Mouse (Mus musculus) kidney, postnatal 10 days (tissue): Measurements from ENCODE around the gene Myh7.
A peak's percentile ranks its signal among the peaks of the same experiment; 100 is the strongest.
"Not testable (repeated sequence)": the region's sequence is repeated elsewhere in the genome, so short reads cannot be mapped to it uniquely, and the experiment has no call there.

Experiments
- DNase-seq: peaks from one replicate; pipeline ENCODE4 v3.0.0; 2021; ENCODE audit warnings: mixed read lengths

The Myh7 gene

DNA sequence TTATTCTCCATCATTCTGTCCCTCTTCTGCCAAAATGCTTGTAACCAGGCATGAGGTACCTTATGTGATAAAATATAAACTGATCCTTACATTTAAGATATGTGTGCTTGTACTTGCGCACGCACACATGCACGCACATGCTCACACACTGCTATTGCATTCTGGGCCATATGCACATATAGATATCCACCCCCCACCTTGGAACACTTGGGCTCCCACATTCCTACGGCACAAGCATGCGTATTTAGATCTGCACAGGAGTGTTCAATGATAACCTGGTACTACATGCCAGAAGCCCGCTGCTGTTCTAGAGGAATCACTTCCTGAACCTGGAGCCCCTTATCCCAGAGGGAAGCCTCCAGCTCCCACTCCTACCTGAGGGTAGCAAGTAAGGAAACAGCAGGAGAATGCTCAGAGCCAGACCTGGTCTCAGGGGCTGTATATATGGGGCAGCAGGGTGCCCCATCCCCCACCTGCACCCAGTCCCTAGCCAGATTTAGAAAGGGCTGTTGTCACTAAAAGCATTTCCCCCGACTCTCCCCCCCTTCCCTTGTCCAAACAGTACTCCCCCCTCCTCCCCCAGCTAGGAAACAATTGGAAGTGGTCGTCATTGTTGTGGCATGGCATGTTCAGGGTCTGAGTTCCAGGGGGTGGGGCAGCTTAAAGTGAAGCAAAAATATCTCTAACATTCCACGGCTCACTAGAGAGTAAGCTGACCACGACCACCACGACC is at the start of gene Myh7:
Gene Myh7 (minus strand): TSS at position 491 of the 733 bp plus-strand sequence.
- no peak for DNase-seq

DNA sequence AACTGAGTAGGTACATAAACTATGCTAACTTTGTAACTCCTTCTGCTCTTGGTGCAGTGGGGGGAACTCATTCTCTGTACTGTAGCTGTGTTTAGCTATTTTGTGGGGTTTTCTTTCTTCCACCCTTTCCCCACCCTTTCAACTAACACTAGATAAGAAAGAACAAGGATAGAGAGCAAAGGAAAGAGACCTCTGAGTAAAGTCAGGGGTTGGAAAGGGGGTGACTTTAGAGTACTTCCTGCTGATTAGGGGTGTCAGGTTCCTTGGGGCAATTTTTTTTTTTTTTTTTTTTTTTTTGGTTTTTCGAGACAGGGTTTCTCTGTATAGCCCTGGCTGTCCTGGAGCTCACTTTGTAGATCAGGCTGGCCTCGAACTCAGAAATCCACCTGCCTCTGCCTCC is 49.3 kb upstream of the Myh7 start:
- not testable (repeated sequence) for DNase-seq

DNA sequence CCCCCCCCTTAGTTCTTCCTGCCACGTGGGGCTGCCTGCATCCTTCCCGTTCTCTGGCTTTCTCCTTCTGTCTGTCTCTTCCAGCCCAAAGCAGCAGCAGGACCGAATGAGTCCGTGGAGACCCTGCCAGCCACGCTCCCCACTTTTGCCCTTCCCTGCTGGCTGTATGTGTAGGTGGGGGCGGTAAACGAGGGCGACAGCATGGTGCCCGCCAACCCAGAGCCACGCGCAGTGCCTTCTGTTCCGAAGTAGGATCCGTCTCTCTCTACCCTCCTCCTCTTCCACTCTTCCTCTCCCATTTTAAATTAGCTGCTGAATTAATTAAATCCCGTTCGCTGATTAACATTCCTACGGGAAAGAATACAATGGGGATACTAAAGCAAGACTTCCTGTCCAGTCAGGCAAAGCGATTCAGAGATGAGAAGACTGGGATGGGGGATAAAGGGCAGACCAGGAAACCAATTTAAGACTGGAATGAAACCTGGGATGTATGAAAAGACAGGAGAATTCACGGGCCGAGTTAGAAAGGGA is 38.3 kb upstream of the Myh7 start:
- DNase-seq: no peak

DNA sequence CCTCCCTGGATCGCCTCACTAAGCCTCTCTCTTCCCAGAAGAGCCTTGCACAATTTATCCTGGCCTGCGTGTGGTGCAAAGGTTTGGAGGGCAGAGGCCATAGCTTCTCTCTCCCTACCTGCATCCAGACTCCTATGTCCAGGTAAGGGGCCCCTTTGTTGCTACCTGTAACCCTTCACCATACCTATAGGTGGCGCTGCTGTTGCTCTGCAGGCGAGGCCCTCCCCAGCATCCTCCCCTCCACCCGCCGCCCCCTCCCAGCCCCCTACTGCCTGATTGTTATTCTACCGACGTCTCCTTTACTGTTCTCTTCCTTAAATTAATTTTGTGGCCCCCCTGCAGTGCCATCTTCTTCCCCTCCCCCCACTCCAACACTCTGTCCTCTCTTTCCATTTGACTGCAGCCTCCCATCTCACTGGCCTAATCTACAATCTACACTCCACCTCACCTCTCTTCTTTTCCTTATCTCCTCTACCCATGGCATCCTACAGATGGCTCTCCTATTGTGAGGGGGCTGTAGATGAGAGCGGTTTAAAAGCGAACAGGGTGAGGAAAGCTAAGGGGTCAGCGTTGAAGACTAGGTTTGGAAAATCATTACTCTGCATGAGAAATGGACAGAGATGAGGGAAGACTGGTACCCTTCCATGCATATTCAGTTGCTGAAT is 34.7 kb upstream of the Myh7 start:
- DNase-seq: peak; percentile 33

DNA sequence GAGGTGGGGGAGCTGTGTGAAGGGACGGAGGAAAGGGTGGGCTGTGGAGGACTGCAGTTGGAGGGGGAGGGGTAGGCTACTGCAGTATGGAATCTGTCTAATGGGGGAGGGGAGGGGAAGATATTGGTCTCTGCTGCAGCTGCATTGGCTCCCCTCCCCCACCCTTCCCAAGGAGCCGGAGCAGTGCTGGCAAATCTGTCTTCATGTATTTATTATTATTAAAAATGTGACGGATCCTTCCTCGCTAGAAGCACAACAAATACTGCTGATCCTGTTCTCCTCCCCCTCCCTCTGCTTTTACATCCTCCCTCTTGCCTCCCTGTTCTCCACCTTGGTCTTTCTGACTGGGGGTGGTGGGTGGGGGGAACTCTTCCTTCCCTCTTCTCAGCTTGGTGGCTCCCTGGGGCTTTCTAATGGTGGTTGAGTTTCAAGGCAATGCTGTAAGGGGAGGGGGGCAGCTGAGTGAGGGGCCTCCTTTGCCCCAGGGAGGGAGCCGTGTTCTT is 34.0 kb upstream of the Myh7 start:
- peak; percentile 26 for DNase-seq

DNA sequence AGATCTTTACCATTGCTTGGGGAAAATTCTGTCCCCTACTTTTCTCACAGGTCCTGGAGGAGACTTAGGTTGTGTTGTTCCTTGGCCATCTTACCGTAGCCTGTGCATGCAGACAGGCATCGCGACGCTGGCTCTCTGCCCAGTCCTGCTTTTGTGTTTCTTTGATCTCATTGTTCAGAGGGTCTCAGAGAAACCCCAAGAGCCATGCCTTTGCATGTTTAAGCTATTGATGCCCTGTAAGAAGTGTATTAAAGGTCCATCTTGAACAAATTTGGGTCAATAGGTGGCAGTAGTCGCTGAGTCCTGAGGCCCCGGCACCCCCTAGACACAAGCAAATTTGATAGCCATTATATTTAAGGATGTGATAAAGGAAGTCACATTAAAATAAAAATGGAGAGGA is 33.2 kb upstream of the Myh7 start:
- DNase-seq: peak; percentile 16

DNA sequence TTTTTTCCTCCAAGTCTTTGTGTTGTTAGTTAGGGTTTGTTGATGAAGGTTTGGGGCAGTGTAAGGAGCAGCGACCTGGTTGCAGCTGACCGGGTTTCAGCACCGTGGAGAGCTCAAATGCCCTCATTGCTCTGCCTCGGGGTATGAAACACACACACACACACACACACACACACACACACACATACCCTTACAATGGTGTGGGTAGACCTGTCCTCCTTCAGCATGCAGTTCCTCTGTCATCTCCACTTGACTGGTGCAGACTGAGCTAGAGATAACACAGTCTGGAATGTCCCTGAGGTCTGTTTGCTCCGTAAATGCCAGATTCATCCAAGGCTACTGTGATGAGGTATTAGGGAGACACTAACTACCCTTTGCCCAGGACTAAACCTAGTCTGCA is 32.8 kb upstream of the Myh7 start:
- peak; percentile 75 for DNase-seq

DNA sequence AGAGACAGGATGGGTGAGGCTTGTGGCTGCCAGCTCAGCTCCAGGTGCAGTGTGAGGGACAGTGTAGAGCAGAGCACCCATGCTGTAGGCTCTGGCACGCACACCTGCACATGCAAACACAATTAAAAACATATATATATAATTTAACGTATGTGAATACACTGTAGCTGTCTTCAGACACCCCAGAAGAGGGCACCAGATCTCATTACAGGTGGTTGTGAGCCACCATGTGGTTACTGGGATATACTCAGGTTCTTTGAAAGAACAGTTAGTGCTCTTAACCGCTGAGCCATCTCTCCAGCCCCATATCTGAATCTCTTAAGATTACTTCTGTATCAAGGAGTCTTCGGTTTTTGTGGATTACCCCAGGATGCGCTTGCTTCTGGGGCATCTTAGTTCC is 31.1 kb upstream of the Myh7 start:
- no peak for DNase-seq

DNA sequence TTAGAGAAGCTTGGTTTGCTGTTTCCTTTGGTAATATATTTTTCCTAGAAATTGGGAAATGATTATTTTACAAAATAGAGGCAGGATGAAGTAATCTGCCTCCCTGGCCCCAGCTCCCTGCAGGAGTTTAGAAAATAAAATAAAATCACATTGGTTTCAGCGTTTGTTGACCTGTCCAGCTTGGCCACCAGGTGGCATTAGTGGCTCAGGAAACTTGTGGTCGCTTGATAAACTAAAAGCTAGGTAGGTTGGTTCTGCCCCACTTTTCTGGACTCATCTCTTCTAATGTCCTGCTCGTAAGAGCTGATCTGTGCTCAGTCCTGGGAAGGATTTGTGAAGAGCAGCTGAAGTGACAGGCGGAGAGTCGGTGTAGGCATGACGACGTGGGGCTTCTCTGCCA is 29.8 kb upstream of the Myh7 start:
- DNase-seq: peak; percentile 78

DNA sequence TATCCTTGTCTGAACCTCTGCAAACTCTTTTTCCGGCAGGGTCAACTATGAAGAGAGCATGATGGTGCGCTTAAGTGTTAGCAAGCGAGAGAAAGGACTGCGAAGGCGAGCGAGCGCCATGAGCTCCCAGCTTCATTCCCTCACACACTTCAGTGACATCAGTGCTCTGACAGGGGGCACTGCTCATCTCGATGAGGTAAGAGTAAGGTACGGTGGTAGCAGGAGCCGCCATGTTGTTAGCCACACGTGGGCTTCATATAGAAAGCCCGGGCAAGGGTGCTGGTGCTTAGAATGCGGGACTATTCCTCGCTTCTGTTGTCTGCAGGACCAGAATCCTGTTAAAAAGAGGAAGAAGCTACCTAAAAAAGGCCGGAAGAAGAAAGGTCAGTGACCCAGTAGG is 28.6 kb upstream of the Myh7 start:
- DNase-seq: no peak

DNA sequence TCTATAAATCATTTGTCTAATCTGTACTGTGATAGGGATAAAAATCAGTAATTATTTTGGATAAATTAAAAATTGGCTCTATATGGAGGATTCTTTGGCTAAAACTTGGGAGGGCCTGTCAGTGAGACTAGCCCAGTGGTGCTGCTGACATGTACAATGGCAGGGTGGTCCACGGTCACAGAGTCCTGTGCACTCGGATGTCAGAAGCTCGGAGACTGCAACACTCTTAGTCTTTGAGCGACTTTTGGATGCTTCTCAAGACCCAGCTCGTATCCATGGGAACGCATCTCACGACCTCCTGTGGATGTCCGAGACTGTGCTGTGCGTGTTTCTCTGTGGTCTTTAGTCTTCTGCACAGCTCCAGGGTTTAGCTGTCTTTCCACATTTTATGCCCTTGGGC is 26.0 kb upstream of the Myh7 start:
- no peak for DNase-seq

DNA sequence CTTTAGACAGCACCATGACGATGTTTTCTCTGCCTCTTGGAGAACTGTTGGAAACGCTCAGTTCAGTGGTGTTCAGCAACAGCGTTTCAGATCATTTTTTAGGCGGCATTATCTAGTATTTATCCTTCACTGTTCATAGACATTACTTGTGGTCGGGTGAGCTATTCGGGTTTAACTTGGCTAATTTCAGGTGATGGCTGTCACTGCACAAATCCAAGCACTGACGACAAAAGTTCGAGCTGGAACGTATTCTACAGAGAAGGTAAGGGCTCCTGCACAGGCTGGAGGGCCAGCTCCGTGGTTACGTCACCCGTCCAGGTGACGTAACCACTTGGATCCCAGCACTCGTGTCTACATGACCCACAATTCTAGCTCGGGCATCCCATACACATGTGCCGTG is 22.4 kb upstream of the Myh7 start:
- no peak for DNase-seq

DNA sequence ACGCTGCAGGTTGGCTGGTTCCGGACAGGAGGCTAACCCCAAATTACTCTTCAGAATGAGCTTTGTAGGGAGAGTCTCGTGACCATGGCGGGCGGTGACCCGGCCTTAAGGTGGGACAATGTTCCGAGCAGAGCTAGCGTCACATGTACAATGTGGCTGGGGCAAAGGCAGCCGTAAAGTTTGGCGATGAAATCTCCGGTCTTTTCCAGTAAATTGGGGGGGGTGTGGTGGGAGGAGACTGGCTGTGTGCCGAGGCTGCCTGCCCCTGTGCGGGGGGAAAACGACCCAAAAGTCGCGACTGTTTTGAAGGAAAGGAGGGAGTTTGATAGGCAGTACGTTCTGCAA is 21.3 kb upstream of the Myh7 start:
- DNase-seq: peak; percentile 42

DNA sequence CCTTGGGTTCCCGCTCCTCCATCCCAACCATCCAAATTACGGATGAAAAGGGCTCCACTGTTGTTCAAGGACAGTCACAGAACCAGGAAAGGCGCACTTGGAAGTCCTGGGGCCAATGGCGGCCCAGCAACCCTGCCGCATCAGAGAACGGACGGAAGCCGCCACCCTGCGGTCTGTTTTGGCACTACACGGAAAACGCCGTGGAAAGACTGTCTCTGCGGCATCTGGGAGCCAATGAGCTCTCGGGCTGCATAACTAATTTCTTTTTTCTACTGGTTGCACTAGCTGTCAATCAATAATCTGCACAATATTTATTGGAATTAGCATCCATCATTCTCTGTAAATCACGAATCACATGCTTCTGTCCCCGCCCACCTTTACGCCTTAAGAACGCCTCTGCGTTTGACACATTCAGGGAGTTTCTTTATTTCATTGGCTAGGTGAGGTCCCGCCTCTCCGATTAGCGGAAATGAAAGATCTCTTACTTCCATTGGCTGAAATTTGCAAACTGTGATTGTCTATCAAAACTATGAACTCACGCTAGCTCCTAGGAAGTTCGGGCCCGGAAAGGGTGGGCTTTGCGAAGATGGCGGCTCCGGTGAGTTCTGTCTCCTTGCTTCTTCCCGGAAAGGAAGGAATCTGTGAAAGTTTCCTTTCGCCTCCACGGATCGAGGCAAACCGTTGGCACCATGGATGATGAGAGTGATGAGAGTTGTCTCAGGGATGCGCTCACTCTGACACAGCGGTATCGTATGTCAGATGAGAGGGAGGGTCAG is 20.8 kb upstream of the Myh7 start, which contains the start of gene Ngdn:
Gene Ngdn (plus strand): TSS at position 464 of the 776 bp plus-strand sequence.
- DNase-seq: peak; percentile 99

DNA sequence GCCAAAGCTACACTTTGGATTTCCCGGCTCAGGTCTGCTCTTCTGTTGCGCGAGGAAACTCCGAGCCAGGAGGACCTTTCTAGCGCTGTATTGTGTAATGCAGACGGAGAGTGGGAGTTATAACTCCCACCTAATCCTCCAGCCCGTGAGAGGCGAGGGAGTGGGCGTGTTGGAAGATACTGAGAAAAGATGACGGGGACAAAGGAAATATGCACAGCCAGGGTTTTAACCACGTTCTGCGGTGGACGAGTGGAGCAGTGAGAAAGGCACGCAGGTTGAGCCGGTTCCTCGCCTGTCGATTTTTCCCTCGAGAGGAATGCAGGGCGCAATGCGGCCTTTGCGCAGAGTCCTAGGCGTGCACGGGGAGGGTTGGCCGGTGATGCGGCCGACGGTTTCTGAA is 20.2 kb upstream of the Myh7 start:
- no peak for DNase-seq

DNA sequence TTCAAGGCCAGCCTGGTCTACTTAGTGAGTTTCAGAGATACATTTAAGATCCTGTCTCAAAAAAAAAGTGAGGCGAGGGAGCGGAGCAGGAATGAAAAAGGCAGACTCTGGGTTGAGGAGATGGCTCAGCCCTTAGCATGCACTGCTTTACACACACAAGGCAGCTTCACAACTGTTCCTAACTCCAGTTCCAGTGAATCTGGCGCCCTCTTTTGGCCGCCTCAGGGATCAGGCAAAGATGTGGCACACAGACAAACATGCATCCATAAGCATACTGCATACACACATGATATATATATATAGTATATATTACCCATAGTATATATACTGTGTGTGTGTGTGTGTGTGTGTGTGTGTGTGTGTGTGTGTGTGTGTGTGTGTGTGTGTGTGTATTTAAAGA is 16.7 kb upstream of the Myh7 start:
- DNase-seq: peak; percentile 35

DNA sequence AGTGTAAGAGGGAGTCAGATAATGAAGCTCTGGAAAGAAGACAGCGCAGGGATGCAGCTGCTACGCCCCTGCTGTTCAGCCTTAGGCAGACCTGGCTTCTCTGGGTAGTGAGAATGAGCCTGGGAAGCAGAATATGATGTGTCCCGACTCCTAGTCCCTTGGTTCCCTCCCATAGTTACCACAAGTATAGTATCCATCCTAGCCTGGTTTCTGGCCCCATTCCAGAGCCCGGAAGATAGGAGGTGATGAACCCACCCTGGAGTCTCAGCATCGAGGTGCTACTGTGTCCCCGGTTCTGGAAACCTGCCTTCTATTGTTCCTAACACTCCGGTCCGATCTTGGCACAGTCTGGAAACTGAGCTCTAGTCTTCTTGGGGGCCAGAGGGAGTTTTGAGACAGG is 14.0 kb upstream of the Myh7 start:
- no peak for DNase-seq

DNA sequence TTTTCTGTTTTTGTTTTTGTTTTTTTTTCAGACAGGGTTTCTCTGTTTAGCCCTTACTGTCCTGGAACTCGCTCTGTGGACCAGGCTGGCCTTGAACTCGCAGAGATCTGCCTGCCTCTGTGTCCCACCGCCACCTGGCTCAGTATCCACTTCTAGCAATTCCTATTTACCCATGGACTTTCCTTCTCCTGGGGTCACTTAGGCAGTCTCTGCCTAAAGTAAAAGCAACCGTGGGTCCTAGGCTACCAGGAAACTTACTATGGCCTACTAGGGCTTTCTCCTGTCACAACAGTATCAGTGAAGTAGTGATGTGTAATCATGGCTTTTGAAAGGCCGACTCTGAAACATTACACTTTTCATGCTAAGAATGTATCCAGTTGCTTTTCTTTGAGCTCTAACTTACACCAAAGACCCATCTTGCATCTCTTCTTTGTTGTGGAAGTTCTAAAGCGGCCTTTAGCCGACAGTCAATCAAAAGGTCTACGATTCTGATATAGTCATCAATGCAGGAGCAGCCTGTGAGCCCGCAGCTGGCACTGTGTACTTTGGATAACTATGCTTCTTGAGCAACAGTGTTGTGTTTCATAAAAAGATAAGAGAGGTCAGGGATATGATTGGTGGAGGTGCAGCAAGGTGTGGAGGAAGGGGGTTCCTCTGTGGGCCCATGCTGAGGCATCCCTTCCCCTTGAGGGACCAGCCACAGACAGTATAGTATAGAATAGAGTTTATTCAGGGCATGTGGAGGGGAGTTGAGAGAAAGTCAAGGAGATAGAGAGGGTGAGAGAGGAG is 12.9 kb upstream of the Myh7 start:
- no peak for DNase-seq

DNA sequence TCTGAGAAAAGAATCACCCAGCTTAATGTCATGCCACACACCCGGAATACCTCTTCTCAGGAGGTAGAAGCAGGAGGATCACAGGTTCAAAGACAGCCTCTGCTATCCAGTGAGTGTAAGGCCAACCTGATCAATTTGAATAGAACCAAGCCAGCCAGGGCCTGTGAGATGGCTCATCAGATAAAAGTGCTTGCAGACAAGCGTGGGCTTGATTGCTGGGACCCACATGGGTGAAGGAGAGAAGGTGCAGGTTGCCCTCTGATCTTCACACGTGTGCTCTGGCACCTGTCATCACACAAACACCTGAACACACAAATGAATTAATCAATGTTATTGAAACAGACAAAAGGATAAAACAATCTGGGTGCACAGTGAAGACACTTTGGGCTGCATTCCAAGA is 12.1 kb upstream of the Myh7 start:
- no peak for DNase-seq

DNA sequence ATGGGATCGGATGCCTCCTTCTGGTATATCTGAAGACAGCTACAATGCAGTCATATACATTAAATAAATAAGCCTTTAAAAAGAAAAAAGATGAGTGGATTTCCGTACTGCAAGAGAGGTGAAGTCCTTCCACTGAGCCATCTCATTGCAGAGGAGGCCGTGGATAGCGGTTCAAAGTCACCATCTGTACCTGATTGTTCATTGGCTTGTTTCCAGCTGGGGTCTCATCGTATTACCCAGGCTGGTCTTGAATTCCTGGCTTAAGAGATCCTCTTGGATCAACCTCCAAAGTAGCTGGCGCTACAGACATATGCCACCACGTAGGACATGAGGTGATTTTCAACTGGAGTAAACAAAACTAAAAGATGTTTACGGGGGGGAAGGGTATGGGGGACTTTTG is 11.5 kb upstream of the Myh7 start:
- no peak for DNase-seq

DNA sequence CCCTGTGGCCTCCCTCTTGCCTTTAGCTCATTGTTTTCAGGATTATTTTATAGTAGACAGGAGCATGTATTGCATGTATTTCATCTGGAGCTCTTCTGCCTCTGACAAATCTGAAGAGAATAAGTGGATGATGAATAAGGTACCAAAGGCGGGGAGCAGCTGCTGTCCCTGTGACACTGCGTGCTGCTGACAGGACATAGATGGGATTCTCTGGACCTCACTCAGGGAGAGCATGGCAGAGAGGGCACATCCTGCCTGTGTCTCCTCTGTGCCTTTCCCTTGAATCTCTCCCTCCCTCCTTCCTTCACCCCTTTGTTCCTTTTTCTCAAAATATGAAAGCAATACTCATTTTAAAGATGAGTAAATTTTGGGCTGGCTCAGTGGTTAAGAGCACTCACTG is 11.1 kb upstream of the Myh7 start:
- no peak for DNase-seq
